Mouse (Mus musculus): ENCODE measurements around the gene Ltbp4.

DNA sequence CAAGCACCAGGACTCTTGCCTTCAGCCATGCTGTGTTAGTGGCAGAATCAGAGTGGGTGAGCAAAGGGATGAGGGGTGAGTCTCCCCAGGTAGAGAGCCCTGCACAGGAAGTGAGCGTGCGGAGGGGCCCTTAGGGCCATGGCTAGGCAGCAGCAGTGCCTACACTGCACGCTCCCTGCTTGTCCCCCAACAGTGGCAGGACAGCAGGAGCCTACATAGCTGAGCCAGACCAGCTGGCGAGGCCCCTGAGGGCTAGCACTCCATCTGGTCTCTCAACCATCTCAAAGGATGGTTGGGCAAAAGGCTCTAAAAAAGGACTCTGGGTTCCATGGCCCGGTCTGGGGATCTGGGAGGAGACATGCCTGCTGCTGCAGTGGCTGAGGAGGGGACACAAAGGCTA is 46.6 kb upstream of the Ltbp4 start:
- no peak for TF ChIP-seq CTCF (conservative IDR thresholded peaks at IDR 0.05; ENCODE audit: insufficient read depth, insufficient read length, low read depth, low read length)
- TF ChIP-seq POLR2A (IDR thresholded peaks at IDR 0.05; ENCODE audit: low read depth, low read length), result no peak

Data from kidney, adult 2 months (tissue).